Mouse (Mus musculus): ENCODE measurements around the gene Kndc1. TPM values are rescaled to one million over a fixed set of nuclear protein-coding genes. Genes with fewer than 3 reads are reported as not detected.

Kndc1 gene
- polyA plus RNA-seq, 1 experiment, result not detected

GRCm38 (mm10) chr7:139974307-139974706, 79.8 kb downstream of the Kndc1 start:
- Histone ChIP-seq H3K4me3 (replicated peaks; ENCODE audit: control insufficient read depth, low read depth, low read length) (no peak overlapping the region), H3K27ac (ENCODE audit: control insufficient read depth, insufficient read depth, low read depth, low read length, poor library complexity) (peak overlapping the region; percentile 99)
- WGBS, result 1% methylated on average over 10 of the region's 10 CpGs

GRCm38 (mm10) chr7:139975471-139975870, 81.0 kb downstream of the Kndc1 start:
- 80% methylated on average over 5 of the region's 5 CpGs for whole genome bisulfite sequencing
- TF ChIP-seq POLR2A (IDR thresholded peaks at IDR 0.05; ENCODE audit: borderline replicate concordance, control insufficient read depth, low read depth, low read length) (no peak), CTCF (IDR thresholded peaks at IDR 0.05; ENCODE audit: control insufficient read depth, insufficient read depth, low read length) (no peak)
- Histone ChIP-seq H3K27ac (ENCODE audit: control insufficient read depth, insufficient read depth, low read depth, low read length, poor library complexity) (no peak overlapping the region; the same call in 1 of the 2 replicates), H3K4me3 (replicated peaks; ENCODE audit: control insufficient read depth, low read depth, low read length) (no peak overlapping the region), H3K4me1 (ENCODE audit: control insufficient read depth, insufficient read depth, low read length) (peaks cover 20% of the 10 kb centered on the region)

More at GRCm38 (mm10) chr7:139974307-139974706, 79.8 kb downstream of the Kndc1 start:
- H3K4me1 ChIP-seq (ENCODE audit: control insufficient read depth, insufficient read depth, low read length), result peaks cover 23% of the 10 kb centered on the region
- TF ChIP-seq POLR2A (IDR thresholded peaks at IDR 0.05; ENCODE audit: borderline replicate concordance, control insufficient read depth, low read depth, low read length) (no peak), CTCF (IDR thresholded peaks at IDR 0.05; ENCODE audit: control insufficient read depth, insufficient read depth, low read length) (no peak)

DNA sequence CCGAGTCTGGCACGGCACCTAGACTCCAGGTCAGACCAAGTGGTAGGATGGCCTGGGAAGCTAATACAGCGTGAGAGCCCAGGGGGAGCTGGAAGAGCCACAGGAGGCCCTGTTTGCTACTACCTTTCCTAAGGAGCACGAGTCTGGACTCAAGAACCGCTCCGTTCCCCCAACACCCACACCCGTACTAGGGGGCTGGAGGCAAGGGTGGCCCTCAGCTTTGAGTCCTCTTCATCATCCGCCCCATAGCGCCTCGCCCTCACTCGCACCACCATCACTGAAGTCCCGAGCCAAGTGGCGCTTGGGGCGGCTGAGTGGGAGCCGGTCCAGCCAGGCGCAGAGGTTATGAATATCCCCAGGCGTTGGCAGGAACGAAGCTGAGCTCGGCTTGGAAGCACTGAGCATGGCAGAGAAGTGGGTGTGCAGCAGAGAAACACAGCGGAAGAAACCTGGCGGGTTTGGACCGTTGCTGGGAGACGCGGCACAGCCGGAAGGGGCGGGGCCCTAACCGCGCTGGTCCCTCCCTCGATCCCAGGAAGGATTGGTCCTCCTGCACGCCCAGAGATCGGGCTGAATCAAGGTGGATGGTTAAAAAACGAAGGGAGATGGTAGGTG, 83.9 kb downstream of the Kndc1 start, which contains the start of gene 6430531B16Rik:
6430531B16Rik (minus strand) TSS at position 478 of the 615 bp plus-strand sequence.
- peak within 1 kb of the TSS; percentile 56 for H3K4me3 ChIP-seq (replicated peaks; ENCODE audit: control insufficient read depth, low read depth, low read length)
- WGBS, result 13% methylated on average over 32 of the region's 32 CpGs
- TF ChIP-seq CTCF (IDR thresholded peaks at IDR 0.05; ENCODE audit: control insufficient read depth, insufficient read depth, low read length) (no peak), POLR2A (IDR thresholded peaks at IDR 0.05; ENCODE audit: borderline replicate concordance, control insufficient read depth, low read depth, low read length) (no peak)
- peak within 1 kb of the TSS; percentile 80 for H3K27ac ChIP-seq (ENCODE audit: control insufficient read depth, insufficient read depth, low read depth, low read length, poor library complexity)
- H3K4me1 ChIP-seq (ENCODE audit: control insufficient read depth, insufficient read depth, low read length), result peaks cover 13% of the 10 kb centered on the region

DNA sequence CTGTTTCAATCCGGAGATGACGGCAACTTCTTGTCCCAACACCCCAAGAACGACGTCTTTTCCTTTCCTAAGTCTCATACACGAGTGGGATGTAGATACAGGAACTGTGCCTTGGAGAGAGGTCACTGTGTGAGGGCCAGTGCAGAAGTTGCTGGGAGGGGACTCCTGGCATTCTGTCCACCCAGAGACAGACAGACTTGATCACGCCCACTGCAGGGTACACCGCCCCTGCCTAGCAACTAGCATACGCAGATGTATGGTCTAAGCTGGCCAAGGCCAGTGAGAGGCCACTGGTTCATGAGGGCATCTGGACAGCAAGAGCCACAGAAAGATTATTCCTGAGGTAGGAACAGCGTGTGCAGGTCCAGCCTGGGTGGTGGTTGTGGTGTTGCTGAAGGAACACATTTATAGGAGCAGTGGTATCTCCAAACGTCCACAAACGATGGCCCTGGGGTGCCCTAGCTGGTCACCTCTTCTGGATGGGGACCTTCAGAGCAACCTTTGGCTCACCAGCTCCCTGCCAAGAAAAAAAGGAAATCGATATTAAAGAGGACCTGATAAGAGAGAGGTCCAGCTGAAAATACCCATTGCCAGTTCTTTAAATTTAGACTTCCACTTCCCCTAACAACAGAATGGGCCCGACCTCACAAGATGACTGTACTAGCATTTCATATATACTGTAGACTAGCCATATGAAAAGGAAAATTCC, 84.7 kb downstream of the Kndc1 start:
- peak overlapping the region; percentile 80 for H3K27ac ChIP-seq (ENCODE audit: control insufficient read depth, insufficient read depth, low read depth, low read length, poor library complexity)
- WGBS, result 29% methylated on average over 13 of the region's 13 CpGs
- no peak overlapping the region for H3K4me3 ChIP-seq (replicated peaks; ENCODE audit: control insufficient read depth, low read depth, low read length)
- TF ChIP-seq CTCF (IDR thresholded peaks at IDR 0.05; ENCODE audit: control insufficient read depth, insufficient read depth, low read length), result no peak
- TF ChIP-seq POLR2A (IDR thresholded peaks at IDR 0.05; ENCODE audit: borderline replicate concordance, control insufficient read depth, low read depth, low read length), result no peak
- peaks cover 9% of the 10 kb centered on the region for H3K4me1 ChIP-seq (ENCODE audit: control insufficient read depth, insufficient read depth, low read length)

DNA sequence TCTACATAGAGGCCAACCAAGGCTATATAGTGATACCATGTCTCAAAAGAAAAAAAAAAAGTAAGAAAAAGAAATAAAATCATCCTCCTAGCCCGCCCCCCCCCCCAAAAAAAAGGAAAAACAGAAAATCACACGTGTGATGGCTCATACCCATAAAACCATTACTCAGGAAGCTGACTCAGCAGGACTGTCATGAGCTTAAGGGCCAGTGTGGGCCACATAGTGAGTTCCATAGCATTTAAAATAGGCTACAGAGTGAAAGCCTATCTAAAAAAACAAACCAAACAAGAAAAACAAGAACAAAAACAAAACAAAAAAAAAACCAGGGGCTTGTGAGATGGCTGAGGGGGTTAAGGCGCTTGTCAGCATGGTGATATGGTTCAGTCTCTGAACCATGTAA, 86.3 kb downstream of the Kndc1 start:
- TF ChIP-seq CTCF (IDR thresholded peaks at IDR 0.05; ENCODE audit: control insufficient read depth, insufficient read depth, low read length) (no peak), POLR2A (IDR thresholded peaks at IDR 0.05; ENCODE audit: borderline replicate concordance, control insufficient read depth, low read depth, low read length) (no peak)
- Histone ChIP-seq H3K27ac (ENCODE audit: control insufficient read depth, insufficient read depth, low read depth, low read length, poor library complexity) (no peak overlapping the region), H3K4me3 (replicated peaks; ENCODE audit: control insufficient read depth, low read depth, low read length) (no peak overlapping the region), H3K4me1 (ENCODE audit: control insufficient read depth, insufficient read depth, low read length) (peaks cover 7% of the 10 kb centered on the region)
- 26% methylated on average over 3 of the region's 3 CpGs for WGBS

GRCm38 (mm10) chr7:139982058-139982457, 87.6 kb downstream of the Kndc1 start:
- 83% methylated on average over 11 of the region's 11 CpGs for WGBS
- no peak overlapping the region for H3K27ac ChIP-seq (ENCODE audit: control insufficient read depth, insufficient read depth, low read depth, low read length, poor library complexity)
- no peak overlapping the region for H3K4me3 ChIP-seq (replicated peaks; ENCODE audit: control insufficient read depth, low read depth, low read length)
- TF ChIP-seq CTCF (IDR thresholded peaks at IDR 0.05; ENCODE audit: control insufficient read depth, insufficient read depth, low read length) (no peak), POLR2A (IDR thresholded peaks at IDR 0.05; ENCODE audit: borderline replicate concordance, control insufficient read depth, low read depth, low read length) (no peak)
- H3K4me1 ChIP-seq (ENCODE audit: control insufficient read depth, insufficient read depth, low read length), result peaks cover 5% of the 10 kb centered on the region

DNA sequence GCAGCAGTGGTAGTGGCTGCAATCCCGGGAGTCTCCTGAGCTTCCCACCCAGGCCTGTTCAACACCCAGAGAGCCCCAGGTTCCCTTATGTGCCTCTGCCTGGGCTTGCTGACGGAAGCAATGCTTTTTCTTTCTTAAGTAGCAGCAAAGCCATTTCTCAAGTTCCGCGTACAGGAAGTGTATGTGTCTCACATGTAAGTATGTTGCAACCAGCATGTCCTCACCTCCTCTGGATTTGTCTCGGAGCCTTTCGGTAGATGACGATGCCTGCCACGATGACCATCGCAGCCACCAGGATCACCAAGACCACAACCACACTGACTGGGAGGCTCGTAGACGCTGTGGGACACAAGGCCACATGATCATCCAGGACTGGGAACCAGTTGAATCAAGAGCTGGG, 90.0 kb downstream of the Kndc1 start:
- TF ChIP-seq CTCF (IDR thresholded peaks at IDR 0.05; ENCODE audit: control insufficient read depth, insufficient read depth, low read length) (no peak), POLR2A (IDR thresholded peaks at IDR 0.05; ENCODE audit: borderline replicate concordance, control insufficient read depth, low read depth, low read length) (no peak)
- no peak overlapping the region for H3K4me3 ChIP-seq (replicated peaks; ENCODE audit: control insufficient read depth, low read depth, low read length)
- 36% methylated on average over 11 of the region's 11 CpGs for WGBS
- H3K4me1 ChIP-seq (ENCODE audit: control insufficient read depth, insufficient read depth, low read length), result peaks cover 3% of the 10 kb centered on the region
- H3K27ac ChIP-seq (ENCODE audit: control insufficient read depth, insufficient read depth, low read depth, low read length, poor library complexity), result peak overlapping the region; percentile 92

- TF ChIP-seq POLR2A (IDR thresholded peaks at IDR 0.05; ENCODE audit: borderline replicate concordance, control insufficient read depth, low read depth, low read length) (no peak), CTCF (IDR thresholded peaks at IDR 0.05; ENCODE audit: control insufficient read depth, insufficient read depth, low read length) (no peak)
- Histone ChIP-seq H3K4me1 (ENCODE audit: control insufficient read depth, insufficient read depth, low read length) (peaks cover 3% of the 10 kb centered on the region), H3K4me3 (replicated peaks; ENCODE audit: control insufficient read depth, low read depth, low read length) (no peak overlapping the region), H3K27ac (ENCODE audit: control insufficient read depth, insufficient read depth, low read depth, low read length, poor library complexity) (no peak overlapping the region)
- 77% methylated on average over 9 of the region's 9 CpGs for WGBS
Measured at GRCm38 (mm10) chr7:139988272-139988671, 93.8 kb downstream of the Kndc1 start.

Data from bone marrow, adult 2 months (tissue).